ENCODE assay signal across 8 mouse cellular contexts in the genomic region with DNA sequence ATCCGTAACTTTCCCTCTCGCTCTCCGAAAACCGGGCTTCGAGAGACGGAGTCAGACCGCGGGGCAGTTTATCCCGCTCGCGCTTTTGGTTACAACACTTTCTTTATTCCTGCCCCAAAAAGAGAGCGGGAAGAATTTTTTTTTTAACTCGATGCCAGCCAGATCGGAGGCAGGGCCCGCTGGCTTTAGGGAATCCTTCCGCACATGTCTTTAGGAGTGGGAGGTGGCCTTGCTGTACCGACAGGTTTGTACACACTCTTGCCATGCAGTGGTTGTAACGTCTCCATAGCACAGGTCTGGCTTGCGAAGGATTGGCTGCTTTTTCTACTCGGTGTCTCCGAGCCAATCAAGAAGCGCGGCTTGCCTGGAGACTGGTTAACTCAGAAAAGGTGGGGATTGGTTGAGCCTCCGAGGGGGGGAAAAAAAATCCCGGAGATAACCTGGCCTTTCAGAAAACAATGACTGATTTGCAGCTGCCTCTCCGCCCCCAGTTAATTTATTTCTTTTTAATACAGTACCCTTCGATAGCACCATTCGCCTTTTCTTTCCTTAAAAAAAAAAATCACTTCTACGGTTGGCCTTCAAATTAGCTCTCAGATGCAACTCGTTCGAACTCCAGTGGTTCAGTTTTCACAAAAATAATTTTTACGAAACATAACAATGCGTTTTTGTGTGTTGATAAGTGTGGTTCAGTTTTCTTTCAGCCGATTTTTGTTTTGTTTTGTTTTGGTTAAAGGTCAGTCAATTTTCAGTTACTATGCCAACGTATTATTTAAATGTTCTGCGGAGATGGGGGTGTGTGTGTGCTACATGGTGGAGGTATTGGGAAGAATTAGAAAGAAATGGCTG. TPM values are rescaled to one million over a fixed set of nuclear protein-coding genes. Genes with fewer than 3 reads are reported as not detected.
DNase-seq lines count a peak whose midpoint lies in the region; ATAC-seq and TF ChIP-seq lines count a peak whose summit lies in the region.

No protein-coding gene starts in this region.

- peak overlapping the region; percentile 67 for H3K4me2 ChIP-seq in forebrain, embryonic 15.5 days (replicated peaks)
- peak overlapping the region; percentile 78 for H3K4me2 ChIP-seq in neural tube, embryonic 14.5 days (ENCODE audit: low read depth, low read length)

- no peaks in the 10 kb centered on the region for H3K9me3 ChIP-seq in G1E (replicated peaks)
- H3K9me3 ChIP-seq in forebrain, embryonic 15.5 days: no peaks in the 10 kb centered on the region
- H3K9me3 ChIP-seq in neural tube, embryonic 14.5 days (ENCODE audit: control insufficient read depth, low read length): no peaks in the 10 kb centered on the region

- peak; percentile 66 for TF ChIP-seq POLR2A in testis, adult 2 months (IDR thresholded peaks at IDR 0.05; ENCODE audit: control insufficient read depth, low read depth, low read length)

- no peaks in the 10 kb centered on the region for H3K27me3 ChIP-seq in G1E (ENCODE audit: insufficient read depth, low read length)
- H3K27me3 ChIP-seq in forebrain, embryonic 15.5 days: no peaks in the 10 kb centered on the region
- H3K27me3 ChIP-seq in neural tube, embryonic 14.5 days (ENCODE audit: control insufficient read depth, insufficient read depth, low read length): peaks cover 4% of the 10 kb centered on the region; the same call in 1 of the 2 replicates
- H3K27me3 ChIP-seq in testis, adult 2 months (ENCODE audit: control insufficient read depth, insufficient read depth, low read length): no peaks in the 10 kb centered on the region

- ATAC-seq in G1E (ENCODE audit: extremely low read depth, insufficient number of reproducible peaks, low FRiP score, poor library complexity, severe bottlenecking): peak; percentile 94
- ATAC-seq in forebrain, embryonic 15.5 days (replicated peaks): peak; percentile 90
- peak; percentile 93 for ATAC-seq in neural tube, embryonic 14.5 days (ENCODE audit: low read depth)

- TF ChIP-seq CTCF in G1E (IDR thresholded peaks at IDR 0.05; ENCODE audit: low read depth, low read length): no peak
- no peak for TF ChIP-seq CTCF in testis, adult 2 months (IDR thresholded peaks at IDR 0.05; ENCODE audit: control insufficient read depth, insufficient read depth, insufficient replicate concordance, low read depth, low read length)

- peak overlapping the region; percentile 99 for H3K9ac ChIP-seq in forebrain, embryonic 15.5 days (replicated peaks)
- H3K9ac ChIP-seq in neural tube, embryonic 14.5 days (replicated peaks; ENCODE audit: low read depth, low read length): peak overlapping the region; percentile 99

- intact Hi-C loops in heart, postnatal 14 days (cut with DNase I): loop anchor here (5.0 to 10.0 kb wide), 3 partner anchors 172 to 273 kb away; a partner anchor contains a TSS

- H3K4me3 ChIP-seq in G1E (ENCODE audit: low read depth, low read length): peak overlapping the region; percentile 89
- peak overlapping the region; percentile 79 for H3K4me3 ChIP-seq in forebrain, embryonic 15.5 days
- H3K4me3 ChIP-seq in neural tube, embryonic 14.5 days (ENCODE audit: low read depth, low read length): peak overlapping the region; percentile 92
- H3K4me3 ChIP-seq in testis, adult 2 months (ENCODE audit: control insufficient read depth, low read depth, low read length): peak overlapping the region; percentile 97

- DNase-seq in G1E (ENCODE audit: low spot score): peak; percentile 95
- DNase-seq in cerebellum, adult 18-20 months: peak; percentile 81 to 92
- DNase-seq in heart, postnatal 14 days: peak; percentile 78 to 84
- DNase-seq in large intestine, adult 2 months (ENCODE audit: low read depth, low spot score): peak; percentile 92
- peak; percentile 94 to 95 for DNase-seq in lung, adult 18-20 months

- peak overlapping the region; percentile 99 for H3K27ac ChIP-seq in forebrain, embryonic 15.5 days (replicated peaks)
- H3K27ac ChIP-seq in neural tube, embryonic 14.5 days (ENCODE audit: low read depth, low read length): peak overlapping the region; percentile 100
- H3K27ac ChIP-seq in testis, adult 2 months (ENCODE audit: control insufficient read depth, insufficient read depth, low read depth, low read length): peak overlapping the region; percentile 94

- peaks cover 42% of the 10 kb centered on the region for H3K4me1 ChIP-seq in G1E (ENCODE audit: insufficient read depth, low read depth, low read length)
- peaks cover 11% of the 10 kb centered on the region for H3K4me1 ChIP-seq in forebrain, embryonic 15.5 days
- no peaks in the 10 kb centered on the region for H3K4me1 ChIP-seq in neural tube, embryonic 14.5 days (ENCODE audit: control insufficient read depth, insufficient read depth, low read length)
- H3K4me1 ChIP-seq in testis, adult 2 months (ENCODE audit: control insufficient read depth, insufficient read depth, low read length): peaks cover 2% of the 10 kb centered on the region; the same call in 1 of the 2 replicates

- peaks cover 34% of the 10 kb centered on the region for H3K36me3 ChIP-seq in G1E (replicated peaks)
- H3K36me3 ChIP-seq in forebrain, embryonic 15.5 days: no peaks in the 10 kb centered on the region
- H3K36me3 ChIP-seq in neural tube, embryonic 14.5 days (ENCODE audit: control insufficient read depth, insufficient read depth, low read length): no peaks in the 10 kb centered on the region
- H3K36me3 ChIP-seq in testis, adult 2 months (ENCODE audit: control insufficient read depth, insufficient read depth, low read length): no peaks in the 10 kb centered on the region

- 3% methylated on average over 36 of the region's 36 CpGs for WGBS in forebrain, embryonic 15.5 days
- under 1% methylated on average over 36 of the region's 36 CpGs for WGBS in large intestine, adult 2 months
- 5% methylated on average over 36 of the region's 36 CpGs for WGBS in neural tube, embryonic 14.5 days

RNA-seq across cellular contexts. Expression of a gene that starts 1.7 kb away (rescaled TPM):
- 182 and 208 TPM in 2 replicates for total RNA-seq in G1E (2014; fragmentation: Nextera tagmentation)
- 83.1 and 96.7 TPM in 2 replicates for total RNA-seq in G1E (2017)
- polyA plus RNA-seq in G1E (2012): 31.8 and 32.1 TPM in 2 replicates
- polyA plus RNA-seq in forebrain, embryonic 15.5 days (2015; fragmentation: Nextera tagmentation; extraction: Ambion mirVana): 20.2 and 20.7 TPM in 2 replicates
- total RNA-seq in heart, postnatal 14 days (2021): 10 to 100 TPM; 22.7 to 27.1 TPM
- polyA plus RNA-seq in large intestine, adult 2 months (2012; rRNA removed): 1.4 and 2.8 TPM in 2 replicates
- polyA plus RNA-seq in neural tube, embryonic 14.5 days (2014; fragmentation: Nextera tagmentation; extraction: Ambion mirVana): 23.7 and 29.0 TPM in 2 replicates
- 9.7 and 9.9 TPM in 2 replicates for polyA plus RNA-seq in testis, adult 2 months (2012; rRNA removed)

Comparison
In these comparisons a context has a peak if more than half of its experiments do, and no peak if none do; other contexts are left out.
1. Peak in every context shown above with its lines: DNase-seq, ATAC-seq, H3K4me3 ChIP-seq and H3K27ac ChIP-seq.